Mouse (Mus musculus) heart, adult 2 months (tissue): ENCODE results near the gene Med7. TPM values are rescaled to one million over a fixed set of nuclear protein-coding genes. Genes with fewer than 3 reads are reported as not detected.
"Not testable (repeated sequence)": the region's sequence is repeated elsewhere in the genome, so short reads cannot be mapped to it uniquely, and the experiment has no call there.

ENCODE experiments used
- DNase-seq, 2 experiments: peaks; one replicate each; pipeline ENCODE4 v3.0.0; 2021
- H3K27ac ChIP-seq: fragments of 200-600 bp; 2 replicates; pipeline ENCODE4 v1.8.1; 2022
- H3K27me3 ChIP-seq: fragments of 200-500 bp; 2 replicates; pipeline ENCODE4 v1.6.1; 2012; ENCODE audit warnings: mild to moderate bottlenecking, low read length, inconsistent platforms, mixed read lengths; ENCODE audit not compliant: control insufficient read depth, insufficient read depth
- H3K36me3 ChIP-seq: fragments of 200-500 bp; 2 replicates; pipeline ENCODE4 v1.6.1; 2012; ENCODE audit warnings: low read length, inconsistent platforms; ENCODE audit not compliant: control insufficient read depth, insufficient read depth
- H3K4me1 ChIP-seq: fragments of 200-500 bp; 2 replicates; pipeline ENCODE4 v1.6.1; 2011; ENCODE audit warnings: low read length; ENCODE audit not compliant: control insufficient read depth, insufficient read depth
- H3K4me3 ChIP-seq: fragments of 200-600 bp; 2 replicates; pipeline ENCODE4 v1.8.1; 2022
- H3K79me2 ChIP-seq: fragments of 200-500 bp; replicated peaks from 2 replicates; pipeline ENCODE4 v1.6.1; 2012; ENCODE audit warnings: mild to moderate bottlenecking, inconsistent platforms, low read length, moderate library complexity, mixed read lengths; ENCODE audit not compliant: control insufficient read depth, insufficient read depth
- H3K9ac ChIP-seq: fragments of 200-500 bp; 2 replicates; pipeline ENCODE4 v1.6.1; 2012; ENCODE audit warnings: low read depth, mild to moderate bottlenecking, control low read depth, inconsistent platforms, low read length, mixed read lengths
- CTCF ChIP-seq: fragments of 200-600 bp; IDR thresholded peaks from 2 replicates; pipeline ENCODE4 v1.8.1; 2022; ENCODE audit warnings: antibody characterized with exemption, mild to moderate bottlenecking, moderate library complexity
- EP300 ChIP-seq: fragments of 200-500 bp; IDR thresholded peaks from 2 replicates; pipeline ENCODE4 v1.6.1; 2011; ENCODE audit warnings: low read depth, low read length, control low read depth; ENCODE audit not compliant: insufficient read depth
- POLR2A ChIP-seq: fragments of 200-500 bp; IDR thresholded peaks from 2 replicates; pipeline ENCODE4 v1.6.1; 2011; ENCODE audit warnings: mild to moderate bottlenecking, low read depth, low read length, control low read depth; ENCODE audit not compliant: insufficient read depth
- WGBS: fragments of 180-500 bp; shearing (Covaris S2); methylation state at CpG from one replicate; pipeline ENCODE4 v1.1.7; 2018; 5-methylcytosine and 5-hydroxymethylcytosine counted together
- intact Hi-C: fragments of 180-260 bp; cut with DNase I; formaldehyde crosslinking; loops from one replicate; pipeline ENCODE4 v1.15.1; 2025
- polyA plus RNA-seq: library from polyadenylated mRNA; depleted of rRNA; stranded (reverse); fragments of >200 nt; gene quantifications from 2 replicates; pipeline ENCODE4 v1.2.3, GENCODE M21; 2012
- total RNA-seq, 2 experiments: library from RNA; stranded (reverse); gene quantifications; 2 replicates each; pipeline ENCODE4 v1.2.3; 2021

The Med7 gene
- total and polyA plus RNA-seq, 3 experiments: 8.1 to 17.1 (median 16.8) TPM

DNA sequence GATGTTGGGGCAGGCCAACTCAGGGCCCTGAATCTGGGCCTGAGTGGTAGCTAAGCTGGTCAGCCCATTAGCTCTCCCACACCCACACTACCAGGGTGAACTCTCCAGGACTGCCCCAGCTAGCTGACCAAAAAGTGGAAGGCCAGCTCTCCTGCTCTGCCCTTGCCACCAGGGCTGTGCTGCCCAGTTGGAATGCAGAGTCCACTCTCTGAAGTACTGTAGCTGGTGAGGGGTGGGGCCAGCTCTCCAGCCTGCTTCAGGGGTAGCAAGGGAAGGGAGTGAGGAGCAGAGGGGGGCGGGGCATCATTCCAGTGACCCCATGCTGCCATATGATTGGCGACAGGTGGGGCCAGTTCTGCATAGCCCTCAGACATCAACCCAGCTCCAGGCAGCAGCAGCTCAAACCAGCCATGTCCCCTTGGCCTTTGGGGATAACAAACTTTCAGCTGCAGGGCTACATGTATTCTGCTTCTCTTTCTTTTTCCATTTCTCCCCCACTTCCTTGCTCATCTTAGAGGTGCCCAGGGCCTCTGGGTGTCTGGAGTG, 26.6 kb upstream of the Med7 start:
- no peak for TF ChIP-seq CTCF
- no peak for TF ChIP-seq EP300
- no peak for TF ChIP-seq POLR2A
- no peaks in the 10 kb centered on the region for H3K79me2 ChIP-seq
- no peak overlapping the region for H3K27ac ChIP-seq
- H3K4me3 ChIP-seq: no peak overlapping the region
- WGBS: 57% methylated on average over 2 of the region's 2 CpGs
- intact Hi-C loops: no loop called here
- H3K9ac ChIP-seq: no peak overlapping the region
- H3K36me3 ChIP-seq: no peaks in the 10 kb centered on the region
- H3K4me1 ChIP-seq: no peaks in the 10 kb centered on the region
- H3K27me3 ChIP-seq: no peaks in the 10 kb centered on the region
- no peak for DNase-seq

DNA sequence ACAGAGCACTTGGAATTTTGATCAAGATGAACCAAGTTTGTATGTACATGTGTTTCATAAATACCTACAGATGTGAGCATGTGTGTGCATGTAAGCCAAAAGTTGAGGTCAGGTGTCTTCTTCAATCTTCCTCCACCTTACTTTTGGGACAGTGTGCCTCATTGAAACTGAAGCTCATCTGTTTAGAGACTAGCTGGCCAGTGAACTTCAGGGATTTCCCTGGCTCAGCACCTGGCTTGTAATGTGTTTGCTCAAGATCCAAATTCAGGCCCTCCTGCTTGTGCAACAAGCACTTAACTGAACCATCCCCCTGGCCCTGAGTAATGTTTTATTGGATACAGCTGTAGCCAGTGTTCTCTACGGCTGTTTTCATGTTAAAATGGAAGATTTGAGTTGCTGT, 18.3 kb upstream of the Med7 start:
- H3K4me3 ChIP-seq: no peak overlapping the region
- H3K9ac ChIP-seq: no peak overlapping the region
- no peaks in the 10 kb centered on the region for H3K36me3 ChIP-seq
- intact Hi-C loops: no loop called here
- 74% methylated on average over 1 of the region's 1 CpGs for WGBS
- H3K79me2 ChIP-seq: no peaks in the 10 kb centered on the region
- DNase-seq: no peak
- H3K27ac ChIP-seq: no peak overlapping the region
- no peaks in the 10 kb centered on the region for H3K27me3 ChIP-seq
- H3K4me1 ChIP-seq: no peaks in the 10 kb centered on the region
- no peak for TF ChIP-seq CTCF
- TF ChIP-seq POLR2A: no peak
- TF ChIP-seq EP300: no peak

- TF ChIP-seq CTCF: no peak
- no peak for TF ChIP-seq POLR2A
- H3K36me3 ChIP-seq: no peaks in the 10 kb centered on the region
- H3K79me2 ChIP-seq: no peaks in the 10 kb centered on the region
- H3K4me3 ChIP-seq: no peak overlapping the region
- intact Hi-C loops: no loop called here
- H3K27me3 ChIP-seq: no peaks in the 10 kb centered on the region
- no peak overlapping the region for H3K27ac ChIP-seq
- 69% methylated on average over 5 of the region's 5 CpGs for WGBS
- no peaks in the 10 kb centered on the region for H3K4me1 ChIP-seq
- H3K9ac ChIP-seq: no peak overlapping the region
- no peak for DNase-seq
Observed at GRCm38 (mm10) chr11:46418860-46419259, 17.9 kb upstream of the Med7 start.

- H3K9ac ChIP-seq: no peak overlapping the region
- H3K27me3 ChIP-seq: no peaks in the 10 kb centered on the region
- no peak overlapping the region for H3K4me3 ChIP-seq
- no peak for DNase-seq
- 72% methylated on average over 8 of the region's 8 CpGs for WGBS
- H3K36me3 ChIP-seq: no peaks in the 10 kb centered on the region
- no peak overlapping the region for H3K27ac ChIP-seq
- TF ChIP-seq POLR2A (no peak), CTCF (no peak), EP300 (no peak)
- H3K4me1 ChIP-seq: no peaks in the 10 kb centered on the region
- no peaks in the 10 kb centered on the region for H3K79me2 ChIP-seq
- intact Hi-C loops: no loop called here
Observed at GRCm38 (mm10) chr11:46421086-46421888, 15.4 kb upstream of the Med7 start.

GRCm38 (mm10) chr11:46428131-46428530, 8.6 kb upstream of the Med7 start:
- H3K4me1 ChIP-seq, DNase-seq, H3K36me3 ChIP-seq, H3K4me3 ChIP-seq, H3K79me2 ChIP-seq, H3K9ac ChIP-seq, H3K27ac ChIP-seq, H3K27me3 ChIP-seq, intact Hi-C loops: not testable (repeated sequence)
- WGBS: 53% methylated on average over 4 of the region's 4 CpGs

DNA sequence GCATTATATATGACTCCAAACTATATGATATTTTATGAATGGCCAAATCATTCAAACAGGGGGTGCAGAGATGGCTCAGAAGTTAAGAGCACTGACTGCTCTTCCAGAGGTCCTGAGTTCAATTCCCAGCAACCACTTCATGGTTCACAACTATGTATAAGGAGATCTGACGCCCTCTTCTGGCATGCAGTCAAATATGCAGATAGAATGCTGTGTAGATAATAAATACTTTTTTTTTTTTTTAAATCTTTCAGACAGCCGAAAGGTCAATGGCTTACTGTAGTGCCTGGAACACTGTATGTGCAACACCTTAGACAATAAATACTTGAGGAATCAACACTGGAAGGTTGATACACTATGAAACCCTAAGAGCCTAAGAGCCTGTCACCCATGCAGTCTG, 6.6 kb upstream of the Med7 start:
- 77% methylated on average over 2 of the region's 2 CpGs for WGBS
- H3K4me1 ChIP-seq: no peaks in the 10 kb centered on the region

More for the DNA sequence above, 6.6 kb upstream of the Med7 start:
- intact Hi-C loops: loop anchor here (10.0 kb wide), 1 partner anchor 475 kb away; the partner anchor contains the start of gene Thg1l
- no peaks in the 10 kb centered on the region for H3K36me3 ChIP-seq
- H3K27ac ChIP-seq: no peak overlapping the region
- no peaks in the 10 kb centered on the region for H3K27me3 ChIP-seq
- no peak for DNase-seq
- H3K9ac ChIP-seq: no peak overlapping the region
- H3K4me3 ChIP-seq: no peak overlapping the region
- H3K79me2 ChIP-seq: no peaks in the 10 kb centered on the region
- TF ChIP-seq EP300: no peak
- TF ChIP-seq POLR2A: no peak
- no peak for TF ChIP-seq CTCF
